Mouse (Mus musculus): Measurements from ENCODE around the gene Dusp22. TPM values are rescaled to one million over a fixed set of nuclear protein-coding genes. Genes with fewer than 3 reads are reported as not detected.

Dusp22 gene
- polyA plus RNA-seq, 1 experiment from 2014 or later: 19.5 TPM

- 91% methylated on average over 15 of the region's 15 CpGs for WGBS
- no peak overlapping the region for H3K27ac ChIP-seq (ENCODE audit: low read depth, low read length)
- no peaks in the 10 kb centered on the region for H3K4me1 ChIP-seq (ENCODE audit: control insufficient read depth, insufficient read depth, low read length)
- no peaks in the 10 kb centered on the region for H3K36me3 ChIP-seq (ENCODE audit: control insufficient read depth, insufficient read depth, low read length)
- no peak overlapping the region for H3K4me3 ChIP-seq (ENCODE audit: low read depth, low read length)
- H3K27me3 ChIP-seq (ENCODE audit: control insufficient read depth, insufficient read depth, low read length): no peaks in the 10 kb centered on the region
- H3K4me2 ChIP-seq (ENCODE audit: low read depth): no peak overlapping the region
- H3K9ac ChIP-seq (ENCODE audit: low read length): no peak overlapping the region
- DNase-seq (ENCODE audit: low spot score): no peak
- ATAC-seq (ENCODE audit: insufficient read depth, low FRiP score, low TSS enrichment): no peak
- no peaks in the 10 kb centered on the region for H3K9me3 ChIP-seq (ENCODE audit: control insufficient read depth, low read length)
Measured at GRCm38 (mm10) chr13:30730104-30730793, 70.5 kb downstream of the Dusp22 start.

- no peak overlapping the region for H3K9ac ChIP-seq (ENCODE audit: low read length)
- no peaks in the 10 kb centered on the region for H3K9me3 ChIP-seq (ENCODE audit: control insufficient read depth, low read length)
- no peaks in the 10 kb centered on the region for H3K36me3 ChIP-seq (ENCODE audit: control insufficient read depth, insufficient read depth, low read length)
- WGBS: 84% methylated on average over 11 of the region's 11 CpGs
- H3K4me2 ChIP-seq (ENCODE audit: low read depth): no peak overlapping the region
- DNase-seq (ENCODE audit: low spot score): no peak
- no peaks in the 10 kb centered on the region for H3K4me1 ChIP-seq (ENCODE audit: control insufficient read depth, insufficient read depth, low read length)
- H3K27me3 ChIP-seq (ENCODE audit: control insufficient read depth, insufficient read depth, low read length): no peaks in the 10 kb centered on the region
- ATAC-seq (ENCODE audit: insufficient read depth, low FRiP score, low TSS enrichment): no peak
- no peak overlapping the region for H3K4me3 ChIP-seq (ENCODE audit: low read depth, low read length)
- no peak overlapping the region for H3K27ac ChIP-seq (ENCODE audit: low read depth, low read length)
Measured at GRCm38 (mm10) chr13:30732709-30733445, 73.1 kb downstream of the Dusp22 start.

- WGBS: 88% methylated on average over 5 of the region's 5 CpGs
- Histone ChIP-seq H3K27ac (ENCODE audit: low read depth, low read length) (no peak overlapping the region), H3K27me3 (ENCODE audit: control insufficient read depth, insufficient read depth, low read length) (no peaks in the 10 kb centered on the region), H3K9ac (ENCODE audit: low read length) (no peak overlapping the region), H3K4me2 (ENCODE audit: low read depth) (no peak overlapping the region), H3K9me3 (ENCODE audit: control insufficient read depth, low read length) (no peaks in the 10 kb centered on the region), H3K4me1 (ENCODE audit: control insufficient read depth, insufficient read depth, low read length) (no peaks in the 10 kb centered on the region), H3K36me3 (ENCODE audit: control insufficient read depth, insufficient read depth, low read length) (no peaks in the 10 kb centered on the region), H3K4me3 (ENCODE audit: low read depth, low read length) (no peak overlapping the region)
- ATAC-seq (ENCODE audit: insufficient read depth, low FRiP score, low TSS enrichment) (no peak), DNase-seq (ENCODE audit: low spot score) (no peak)
Measured at GRCm38 (mm10) chr13:30736721-30737120, 76.9 kb downstream of the Dusp22 start.

- H3K4me3 ChIP-seq (ENCODE audit: low read depth, low read length): no peak overlapping the region
- H3K4me1 ChIP-seq (ENCODE audit: control insufficient read depth, insufficient read depth, low read length): no peaks in the 10 kb centered on the region
- H3K9ac ChIP-seq (ENCODE audit: low read length): no peak overlapping the region
- no peak for ATAC-seq (ENCODE audit: insufficient read depth, low FRiP score, low TSS enrichment)
- DNase-seq (ENCODE audit: low spot score): no peak
- no peaks in the 10 kb centered on the region for H3K27me3 ChIP-seq (ENCODE audit: control insufficient read depth, insufficient read depth, low read length)
- no peak overlapping the region for H3K4me2 ChIP-seq (ENCODE audit: low read depth)
- H3K9me3 ChIP-seq (ENCODE audit: control insufficient read depth, low read length): no peaks in the 10 kb centered on the region
- WGBS: 92% methylated on average over 2 of the region's 2 CpGs
- no peaks in the 10 kb centered on the region for H3K36me3 ChIP-seq (ENCODE audit: control insufficient read depth, insufficient read depth, low read length)
- no peak overlapping the region for H3K27ac ChIP-seq (ENCODE audit: low read depth, low read length)
Measured at GRCm38 (mm10) chr13:30737257-30737656, 77.5 kb downstream of the Dusp22 start.

- no peaks in the 10 kb centered on the region for H3K4me1 ChIP-seq (ENCODE audit: control insufficient read depth, insufficient read depth, low read length)
- no peak overlapping the region for H3K9ac ChIP-seq (ENCODE audit: low read length)
- no peak overlapping the region for H3K4me3 ChIP-seq (ENCODE audit: low read depth, low read length)
- no peak overlapping the region for H3K4me2 ChIP-seq (ENCODE audit: low read depth)
- ATAC-seq (ENCODE audit: insufficient read depth, low FRiP score, low TSS enrichment) (no peak), DNase-seq (ENCODE audit: low spot score) (no peak)
- H3K9me3 ChIP-seq (ENCODE audit: control insufficient read depth, low read length): no peaks in the 10 kb centered on the region
- H3K27ac ChIP-seq (ENCODE audit: low read depth, low read length): no peak overlapping the region
- no peaks in the 10 kb centered on the region for H3K36me3 ChIP-seq (ENCODE audit: control insufficient read depth, insufficient read depth, low read length)
- WGBS: 88% methylated on average over 4 of the region's 4 CpGs
- H3K27me3 ChIP-seq (ENCODE audit: control insufficient read depth, insufficient read depth, low read length): no peaks in the 10 kb centered on the region
Measured at GRCm38 (mm10) chr13:30738310-30738840, 78.6 kb downstream of the Dusp22 start.

GRCm38 (mm10) chr13:30741172-30741571, 81.4 kb downstream of the Dusp22 start:
- WGBS: 75% methylated on average over 5 of the region's 5 CpGs
- Histone ChIP-seq H3K9me3 (ENCODE audit: control insufficient read depth, low read length) (no peaks in the 10 kb centered on the region), H3K27me3 (ENCODE audit: control insufficient read depth, insufficient read depth, low read length) (no peaks in the 10 kb centered on the region)

GRCm38 (mm10) chr13:30742411-30742970, 82.7 kb downstream of the Dusp22 start:
- H3K9ac ChIP-seq (ENCODE audit: low read length): no peak overlapping the region
- no peaks in the 10 kb centered on the region for H3K9me3 ChIP-seq (ENCODE audit: control insufficient read depth, low read length)
- 77% methylated on average over 6 of the region's 6 CpGs for WGBS
- H3K27me3 ChIP-seq (ENCODE audit: control insufficient read depth, insufficient read depth, low read length): no peaks in the 10 kb centered on the region
- no peaks in the 10 kb centered on the region for H3K36me3 ChIP-seq (ENCODE audit: control insufficient read depth, insufficient read depth, low read length)
- H3K4me1 ChIP-seq (ENCODE audit: control insufficient read depth, insufficient read depth, low read length): no peaks in the 10 kb centered on the region
- no peak overlapping the region for H3K27ac ChIP-seq (ENCODE audit: low read depth, low read length)
- H3K4me2 ChIP-seq (ENCODE audit: low read depth): no peak overlapping the region
- no peak for DNase-seq (ENCODE audit: low spot score)
- no peak for ATAC-seq (ENCODE audit: insufficient read depth, low FRiP score, low TSS enrichment)
- no peak overlapping the region for H3K4me3 ChIP-seq (ENCODE audit: low read depth, low read length)

More at GRCm38 (mm10) chr13:30741172-30741571, 81.4 kb downstream of the Dusp22 start:
- Histone ChIP-seq H3K9ac (ENCODE audit: low read length) (no peak overlapping the region), H3K36me3 (ENCODE audit: control insufficient read depth, insufficient read depth, low read length) (no peaks in the 10 kb centered on the region), H3K4me3 (ENCODE audit: low read depth, low read length) (no peak overlapping the region), H3K4me2 (ENCODE audit: low read depth) (no peak overlapping the region), H3K27ac (ENCODE audit: low read depth, low read length) (no peak overlapping the region), H3K4me1 (ENCODE audit: control insufficient read depth, insufficient read depth, low read length) (no peaks in the 10 kb centered on the region)
- no peak for DNase-seq (ENCODE audit: low spot score)
- ATAC-seq (ENCODE audit: insufficient read depth, low FRiP score, low TSS enrichment): no peak

GRCm38 (mm10) chr13:30745121-30745520, 85.3 kb downstream of the Dusp22 start:
- H3K27ac ChIP-seq (ENCODE audit: low read depth, low read length): no peak overlapping the region
- ATAC-seq (ENCODE audit: insufficient read depth, low FRiP score, low TSS enrichment) (no peak), DNase-seq (ENCODE audit: low spot score) (no peak)
- H3K4me1 ChIP-seq (ENCODE audit: control insufficient read depth, insufficient read depth, low read length): no peaks in the 10 kb centered on the region
- no peak overlapping the region for H3K9ac ChIP-seq (ENCODE audit: low read length)
- 81% methylated on average over 7 of the region's 7 CpGs for WGBS
- H3K9me3 ChIP-seq (ENCODE audit: control insufficient read depth, low read length): no peaks in the 10 kb centered on the region
- H3K36me3 ChIP-seq (ENCODE audit: control insufficient read depth, insufficient read depth, low read length): no peaks in the 10 kb centered on the region
- H3K27me3 ChIP-seq (ENCODE audit: control insufficient read depth, insufficient read depth, low read length): peaks cover 15% of the 10 kb centered on the region
- H3K4me3 ChIP-seq (ENCODE audit: low read depth, low read length): no peak overlapping the region
- H3K4me2 ChIP-seq (ENCODE audit: low read depth): no peak overlapping the region

Data from neural tube, embryonic 11.5 days (tissue).